Mouse (Mus musculus): ENCODE results near the gene Lyl1. TPM values are rescaled to one million over a fixed set of nuclear protein-coding genes. Genes with fewer than 3 reads are reported as not detected.

The Lyl1 gene
- polyA plus RNA-seq, 1 experiment from 2014 or later = 13.7 TPM

- no peak overlapping the region for H3K9ac ChIP-seq (ENCODE audit: low read length)
Observed at GRCm38 (mm10) chr8:84700526-84700925, 731 bp upstream of the Lyl1 start.

GRCm38 (mm10) chr8:84702561-84702960 lies 1.3 kb downstream of the Lyl1 start:
- H3K27me3 ChIP-seq (ENCODE audit: control insufficient read depth, insufficient read depth, low read length) = peaks cover 42% of the 10 kb centered on the region
- H3K9me3 ChIP-seq (ENCODE audit: control insufficient read depth, low read length) = no peaks in the 10 kb centered on the region
- H3K4me2 ChIP-seq (ENCODE audit: low read length) = peak overlapping the region; percentile 65
- peaks cover 21% of the 10 kb centered on the region for H3K36me3 ChIP-seq (ENCODE audit: control insufficient read depth, insufficient read depth, low read length)
- WGBS = 66% methylated on average over 9 of the region's 9 CpGs
- no peak for ATAC-seq (ENCODE audit: insufficient number of reproducible peaks, insufficient read depth, low FRiP score, low read depth)
- peak overlapping the region; percentile 72 for H3K9ac ChIP-seq (ENCODE audit: low read length)
- H3K4me1 ChIP-seq (ENCODE audit: control insufficient read depth in 2 of 2, insufficient read depth in 2 of 2, low read length in 2 of 2) = peaks cover 12 to 41% of the 10 kb centered on the region in 2 experiments; a peak in 3 of 4 replicates
- peak overlapping the region; percentile 32 to 42 for H3K4me3 ChIP-seq (ENCODE audit: control insufficient read depth in 1 of 2, insufficient read depth in 1 of 2, low read depth in 1 of 2, low read length in 2 of 2)
- peak overlapping the region; percentile 29 to 85; a peak in 3 of 4 replicates for H3K27ac ChIP-seq (replicated peaks in 1 of 2; ENCODE audit: control insufficient read depth in 1 of 2, insufficient read depth in 1 of 2, low read depth in 2 of 2, low read length in 2 of 2)

More at GRCm38 (mm10) chr8:84700526-84700925, 731 bp upstream of the Lyl1 start:
- Histone ChIP-seq H3K27me3 (ENCODE audit: control insufficient read depth, insufficient read depth, low read length) (peaks cover 32% of the 10 kb centered on the region), H3K27ac (replicated peaks in 1 of 2; ENCODE audit: control insufficient read depth in 1 of 2, insufficient read depth in 1 of 2, low read depth in 2 of 2, low read length in 2 of 2) (peak overlapping the region; percentile 63 to 85), H3K36me3 (ENCODE audit: control insufficient read depth, insufficient read depth, low read length) (peaks cover 41% of the 10 kb centered on the region), H3K4me1 (ENCODE audit: control insufficient read depth in 2 of 2, insufficient read depth in 2 of 2, low read length in 2 of 2) (peaks cover 10 to 31% of the 10 kb centered on the region in 2 experiments; a peak in 3 of 4 replicates), H3K9me3 (ENCODE audit: control insufficient read depth, low read length) (no peaks in the 10 kb centered on the region), H3K4me2 (ENCODE audit: low read length) (0 out of 2 replicates have a peak overlapping the region, but pooled peaks have one; percentile 32), H3K4me3 (ENCODE audit: control insufficient read depth in 1 of 2, insufficient read depth in 1 of 2, low read depth in 1 of 2, low read length in 2 of 2) (no peak overlapping the region)
- 76% methylated on average over 5 of the region's 5 CpGs for WGBS
- no peak for ATAC-seq (ENCODE audit: insufficient number of reproducible peaks, insufficient read depth, low FRiP score, low read depth)

- ATAC-seq (ENCODE audit: insufficient number of reproducible peaks, insufficient read depth, low FRiP score, low read depth) = no peak
- whole genome bisulfite sequencing = 70% methylated on average over 6 of the region's 6 CpGs
- Histone ChIP-seq H3K27ac (replicated peaks in 1 of 2; ENCODE audit: control insufficient read depth in 1 of 2, insufficient read depth in 1 of 2, low read depth in 2 of 2, low read length in 2 of 2) (peak overlapping the region in 1 of 2 experiments; percentile 85; a peak in 2 of 4 replicates), H3K4me3 (ENCODE audit: control insufficient read depth in 1 of 2, insufficient read depth in 1 of 2, low read depth in 1 of 2, low read length in 2 of 2) (peak overlapping the region; percentile 32 to 42), H3K4me2 (ENCODE audit: low read length) (peak overlapping the region; percentile 65), H3K36me3 (ENCODE audit: control insufficient read depth, insufficient read depth, low read length) (peaks cover 20% of the 10 kb centered on the region), H3K9me3 (ENCODE audit: control insufficient read depth, low read length) (no peaks in the 10 kb centered on the region), H3K27me3 (ENCODE audit: control insufficient read depth, insufficient read depth, low read length) (peaks cover 47% of the 10 kb centered on the region), H3K4me1 (ENCODE audit: control insufficient read depth in 2 of 2, insufficient read depth in 2 of 2, low read length in 2 of 2) (peaks cover 12 to 45% of the 10 kb centered on the region in 2 experiments; a peak in 3 of 4 replicates), H3K9ac (ENCODE audit: low read length) (peak overlapping the region; percentile 72)
Observed at GRCm38 (mm10) chr8:84702963-84703465, 1.8 kb downstream of the Lyl1 start.

- H3K4me2 ChIP-seq (ENCODE audit: low read length) = peak overlapping the region; percentile 65
- ATAC-seq (ENCODE audit: insufficient number of reproducible peaks, insufficient read depth, low FRiP score, low read depth) = no peak
- peak overlapping the region in 1 of 2 experiments; percentile 85; a peak in 2 of 4 replicates for H3K27ac ChIP-seq (replicated peaks in 1 of 2; ENCODE audit: control insufficient read depth in 1 of 2, insufficient read depth in 1 of 2, low read depth in 2 of 2, low read length in 2 of 2)
- peaks cover 53% of the 10 kb centered on the region for H3K27me3 ChIP-seq (ENCODE audit: control insufficient read depth, insufficient read depth, low read length)
- no peaks in the 10 kb centered on the region for H3K9me3 ChIP-seq (ENCODE audit: control insufficient read depth, low read length)
- peak overlapping the region; percentile 18 to 42 for H3K4me3 ChIP-seq (ENCODE audit: control insufficient read depth in 1 of 2, insufficient read depth in 1 of 2, low read depth in 1 of 2, low read length in 2 of 2)
- H3K36me3 ChIP-seq (ENCODE audit: control insufficient read depth, insufficient read depth, low read length) = peaks cover 14% of the 10 kb centered on the region
- peaks cover 14 to 48% of the 10 kb centered on the region in 2 experiments; a peak in 3 of 4 replicates for H3K4me1 ChIP-seq (ENCODE audit: control insufficient read depth in 2 of 2, insufficient read depth in 2 of 2, low read length in 2 of 2)
- peak overlapping the region; percentile 72; the same call in 1 of the 2 replicates for H3K9ac ChIP-seq (ENCODE audit: low read length)
- 11% methylated on average over 38 of the region's 38 CpGs for WGBS
Observed at GRCm38 (mm10) chr8:84703466-84704249, 2.4 kb downstream of the Lyl1 start.

GRCm38 (mm10) chr8:84704356-84704755 lies 3.1 kb downstream of the Lyl1 start:
- no peak for ATAC-seq (ENCODE audit: insufficient number of reproducible peaks, insufficient read depth, low FRiP score, low read depth)
- Histone ChIP-seq H3K9me3 (ENCODE audit: control insufficient read depth, low read length) (no peaks in the 10 kb centered on the region), H3K9ac (ENCODE audit: low read length) (peak overlapping the region; percentile 72; the same call in 1 of the 2 replicates), H3K36me3 (ENCODE audit: control insufficient read depth, insufficient read depth, low read length) (peaks cover 8% of the 10 kb centered on the region; the same call in 1 of the 2 replicates), H3K27ac (replicated peaks in 1 of 2; ENCODE audit: control insufficient read depth in 1 of 2, insufficient read depth in 1 of 2, low read depth in 2 of 2, low read length in 2 of 2) (peak overlapping the region in 1 of 2 experiments; percentile 85; a peak in 2 of 4 replicates), H3K4me2 (ENCODE audit: low read length) (peak overlapping the region; percentile 65), H3K27me3 (ENCODE audit: control insufficient read depth, insufficient read depth, low read length) (peaks cover 57% of the 10 kb centered on the region), H3K4me1 (ENCODE audit: control insufficient read depth in 2 of 2, insufficient read depth in 2 of 2, low read length in 2 of 2) (peaks cover 16 to 51% of the 10 kb centered on the region in 2 experiments; a peak in 3 of 4 replicates), H3K4me3 (ENCODE audit: control insufficient read depth in 1 of 2, insufficient read depth in 1 of 2, low read depth in 1 of 2, low read length in 2 of 2) (peak overlapping the region; percentile 18 to 42)
- WGBS = 4% methylated on average over 16 of the region's 16 CpGs

- no peak for ATAC-seq (ENCODE audit: insufficient number of reproducible peaks, insufficient read depth, low FRiP score, low read depth)
Observed at GRCm38 (mm10) chr8:84704867-84705831, 3.9 kb downstream of the Lyl1 start.

More at GRCm38 (mm10) chr8:84704867-84705831, 3.9 kb downstream of the Lyl1 start:
- Histone ChIP-seq H3K4me1 (ENCODE audit: control insufficient read depth in 2 of 2, insufficient read depth in 2 of 2, low read length in 2 of 2) (peaks cover 16 to 53% of the 10 kb centered on the region in 2 experiments; a peak in 3 of 4 replicates), H3K36me3 (ENCODE audit: control insufficient read depth, insufficient read depth, low read length) (0 out of 2 replicates have a peak, but pooled peaks cover 4% of the 10 kb centered on the region), H3K4me2 (ENCODE audit: low read length) (peak overlapping the region; percentile 65), H3K9ac (ENCODE audit: low read length) (peak overlapping the region; percentile 69), H3K9me3 (ENCODE audit: control insufficient read depth, low read length) (no peaks in the 10 kb centered on the region), H3K4me3 (ENCODE audit: control insufficient read depth in 1 of 2, insufficient read depth in 1 of 2, low read depth in 1 of 2, low read length in 2 of 2) (peak overlapping the region; percentile 35 to 42), H3K27ac (replicated peaks in 1 of 2; ENCODE audit: control insufficient read depth in 1 of 2, insufficient read depth in 1 of 2, low read depth in 2 of 2, low read length in 2 of 2) (peak overlapping the region; percentile 51 to 85), H3K27me3 (ENCODE audit: control insufficient read depth, insufficient read depth, low read length) (peaks cover 57% of the 10 kb centered on the region)
- 4% methylated on average over 60 of the region's 61 CpGs for WGBS

Data from heart, embryonic 14.5 days (tissue).